Mouse (Mus musculus): Measurements from ENCODE around the gene Nipsnap2. TPM values are rescaled to one million over a fixed set of nuclear protein-coding genes. Genes with fewer than 3 reads are reported as not detected.

Gene Nipsnap2
- polyA plus RNA-seq, 1 experiment from 2014 or later: 74.3 TPM

- Histone ChIP-seq H3K36me3 (no peaks in the 10 kb centered on the region), H3K27ac (no peak overlapping the region), H3K27me3 (ENCODE audit: insufficient read depth, poor library complexity, severe bottlenecking) (no peaks in the 10 kb centered on the region), H3K9me3 (no peaks in the 10 kb centered on the region), H3K4me3 (no peak overlapping the region), H3K4me1 (replicated peaks) (peaks cover 43% of the 10 kb centered on the region)
- 84% methylated on average over 3 of the region's 3 CpGs for WGBS
- no peak for DNase-seq (ENCODE audit: low spot score)
Measured at GRCm38 (mm10) chr5:129726784-129727183, 1.9 kb downstream of the Nipsnap2 start.

DNA sequence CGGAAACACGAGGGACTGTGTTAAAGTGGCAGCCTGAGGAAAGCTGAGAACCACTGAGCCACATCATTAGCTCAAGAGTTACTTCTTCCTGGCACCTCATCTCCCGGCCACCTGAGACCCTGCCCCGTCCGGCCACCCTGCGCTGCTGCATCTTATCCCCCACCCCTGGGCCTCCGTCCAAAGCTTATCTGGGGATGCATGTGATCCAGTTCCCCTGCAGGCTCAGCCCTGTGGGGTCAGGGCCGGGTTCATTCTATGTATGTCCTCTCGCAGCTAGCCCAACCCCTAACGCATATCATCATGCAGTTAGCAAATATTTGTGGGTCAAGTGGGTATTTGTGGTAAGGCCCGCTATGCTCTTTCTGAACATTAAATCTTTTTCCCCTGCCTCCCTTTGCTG lies 4.4 kb downstream of the Nipsnap2 start:
- Histone ChIP-seq H3K27me3 (ENCODE audit: insufficient read depth, poor library complexity, severe bottlenecking) (no peaks in the 10 kb centered on the region), H3K4me3 (no peak overlapping the region), H3K36me3 (0 out of 2 replicates have a peak, but pooled peaks cover 2% of the 10 kb centered on the region), H3K27ac (no peak overlapping the region), H3K9me3 (no peaks in the 10 kb centered on the region), H3K4me1 (replicated peaks) (peaks cover 43% of the 10 kb centered on the region)
- WGBS: 77% methylated on average over 11 of the region's 11 CpGs
- no peak for DNase-seq (ENCODE audit: low spot score)

DNA sequence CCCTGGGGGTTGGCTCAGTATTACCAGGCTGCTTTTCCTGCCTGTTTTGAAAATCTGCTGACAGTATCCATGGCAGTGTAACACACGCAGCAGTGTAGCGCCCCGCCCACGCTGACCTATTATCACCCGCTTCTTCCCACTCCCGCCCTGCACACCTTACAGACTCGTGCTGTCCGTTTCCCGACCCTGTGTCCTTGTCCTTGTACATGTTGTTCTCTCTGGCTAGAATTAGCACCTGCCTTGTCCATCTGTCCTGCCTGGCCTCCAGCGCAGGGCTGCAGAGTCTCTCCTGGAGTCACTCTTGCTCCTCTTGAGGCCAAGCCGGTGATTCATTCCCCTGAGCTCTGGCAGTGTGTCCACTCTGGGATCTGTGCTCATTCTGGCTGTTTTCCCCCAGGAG lies 5.5 kb downstream of the Nipsnap2 start:
- 82% methylated on average over 11 of the region's 11 CpGs for WGBS
- DNase-seq (ENCODE audit: low spot score): no peak
- peak overlapping the region; percentile 46; the same call in 1 of the 2 replicates for H3K27ac ChIP-seq

GRCm38 (mm10) chr5:129731021-129731420 lies 6.2 kb downstream of the Nipsnap2 start:
- WGBS: 76% methylated on average over 5 of the region's 5 CpGs
- Histone ChIP-seq H3K27me3 (ENCODE audit: insufficient read depth, poor library complexity, severe bottlenecking) (no peaks in the 10 kb centered on the region), H3K36me3 (peaks cover 15% of the 10 kb centered on the region), H3K4me3 (no peak overlapping the region), H3K27ac (no peak overlapping the region), H3K4me1 (replicated peaks) (peaks cover 41% of the 10 kb centered on the region), H3K9me3 (no peaks in the 10 kb centered on the region)
- no peak for DNase-seq (ENCODE audit: low spot score)

More for the DNA sequence above, 5.5 kb downstream of the Nipsnap2 start:
- Histone ChIP-seq H3K27me3 (ENCODE audit: insufficient read depth, poor library complexity, severe bottlenecking) (no peaks in the 10 kb centered on the region), H3K4me3 (no peak overlapping the region), H3K36me3 (peaks cover 12% of the 10 kb centered on the region), H3K4me1 (replicated peaks) (peaks cover 40% of the 10 kb centered on the region), H3K9me3 (no peaks in the 10 kb centered on the region)

DNA sequence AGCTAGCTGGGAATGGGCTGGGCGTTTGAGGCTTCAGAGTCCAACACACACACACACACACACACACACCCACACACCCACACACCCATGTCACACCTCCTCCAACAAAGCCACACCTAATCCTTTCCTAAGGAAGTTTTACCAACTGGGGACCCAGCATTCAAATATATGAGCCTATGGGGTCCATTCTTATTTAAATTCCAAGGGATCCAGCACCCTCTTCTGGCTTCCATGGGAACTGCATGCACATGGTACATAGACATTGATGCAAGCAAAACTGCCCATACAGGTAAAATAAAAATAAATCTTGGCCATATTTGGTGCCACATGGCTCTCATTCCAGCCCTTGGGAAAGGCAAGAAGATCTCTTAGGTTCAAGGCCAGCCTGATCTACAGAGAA lies 16.1 kb downstream of the Nipsnap2 start:
- Histone ChIP-seq H3K27ac (no peak overlapping the region), H3K4me3 (no peak overlapping the region), H3K36me3 (peaks cover 44% of the 10 kb centered on the region), H3K9me3 (no peaks in the 10 kb centered on the region), H3K4me1 (replicated peaks) (no peaks in the 10 kb centered on the region), H3K27me3 (ENCODE audit: insufficient read depth, poor library complexity, severe bottlenecking) (no peaks in the 10 kb centered on the region)
- DNase-seq (ENCODE audit: low spot score): peak; percentile 35
- WGBS: 100% methylated on average over 1 of the region's 1 CpGs

DNA sequence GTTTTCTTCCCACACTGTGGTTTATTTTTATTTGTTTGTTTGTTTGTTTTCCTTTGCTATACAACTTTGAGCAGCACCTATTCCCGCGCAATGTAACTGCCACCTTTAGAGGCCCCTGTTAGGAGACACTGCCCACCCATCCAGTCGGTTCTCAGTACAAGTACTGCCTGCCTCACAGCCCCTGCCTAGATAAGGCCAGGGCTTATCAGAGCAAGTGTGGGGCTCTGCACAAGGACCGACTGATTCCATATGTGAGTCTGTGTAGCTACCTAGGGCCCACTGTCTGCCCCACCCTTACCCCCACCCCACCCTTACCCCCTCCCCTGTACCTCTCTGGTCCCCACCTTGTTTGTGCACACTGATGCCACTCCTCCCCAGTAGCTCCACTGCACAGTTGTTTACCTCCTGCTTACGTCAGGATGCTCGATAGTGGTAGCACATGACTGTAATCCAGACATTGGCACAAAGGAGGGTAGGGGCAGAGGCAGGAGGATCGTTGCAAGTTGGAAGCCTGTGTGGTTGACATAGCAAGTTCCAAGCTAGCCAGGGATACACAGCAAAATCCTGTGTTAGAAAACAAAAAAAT lies 18.1 kb downstream of the Nipsnap2 start:
- Histone ChIP-seq H3K36me3 (peaks cover 62% of the 10 kb centered on the region), H3K4me1 (replicated peaks) (no peaks in the 10 kb centered on the region), H3K4me3 (no peak overlapping the region), H3K27ac (no peak overlapping the region), H3K9me3 (no peaks in the 10 kb centered on the region), H3K27me3 (ENCODE audit: insufficient read depth, poor library complexity, severe bottlenecking) (no peaks in the 10 kb centered on the region)
- no peak for DNase-seq (ENCODE audit: low spot score)
- WGBS: 90% methylated on average over 7 of the region's 7 CpGs

DNA sequence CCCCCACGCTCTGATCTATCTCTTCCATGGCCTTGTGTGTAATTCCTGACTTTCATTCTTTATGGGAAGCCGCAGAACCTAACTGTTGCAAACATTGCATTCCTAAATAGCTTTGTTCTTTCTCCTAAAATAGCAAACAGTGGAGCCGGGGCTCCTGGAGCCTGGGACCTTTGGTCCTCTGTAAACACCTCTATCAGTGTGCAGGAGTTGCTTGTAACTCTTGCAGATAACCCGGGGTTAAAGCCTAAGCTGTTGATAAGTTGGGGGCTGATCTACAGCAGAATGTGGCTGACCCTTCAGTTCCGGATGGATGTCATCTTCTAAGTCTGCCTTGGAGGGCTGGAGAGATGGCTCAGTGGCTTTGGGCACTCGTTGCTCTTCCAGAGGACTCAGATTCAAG lies 19.2 kb downstream of the Nipsnap2 start:
- H3K4me3 ChIP-seq: no peak overlapping the region
- H3K27ac ChIP-seq: no peak overlapping the region
- WGBS: 78% methylated on average over 6 of the region's 6 CpGs
- H3K36me3 ChIP-seq: peaks cover 70% of the 10 kb centered on the region
- DNase-seq (ENCODE audit: low spot score): no peak
- no peaks in the 10 kb centered on the region for H3K27me3 ChIP-seq (ENCODE audit: insufficient read depth, poor library complexity, severe bottlenecking)
- H3K9me3 ChIP-seq: no peaks in the 10 kb centered on the region
- no peaks in the 10 kb centered on the region for H3K4me1 ChIP-seq (replicated peaks)

GRCm38 (mm10) chr5:129756886-129757285 lies 32.0 kb downstream of the Nipsnap2 start:
- no peaks in the 10 kb centered on the region for H3K27me3 ChIP-seq (ENCODE audit: insufficient read depth, poor library complexity, severe bottlenecking)
- no peaks in the 10 kb centered on the region for H3K9me3 ChIP-seq
- no peak overlapping the region for H3K4me3 ChIP-seq
- peaks cover 27% of the 10 kb centered on the region for H3K36me3 ChIP-seq
- H3K27ac ChIP-seq: no peak overlapping the region
- DNase-seq (ENCODE audit: low spot score): no peak
- H3K4me1 ChIP-seq (replicated peaks): 0 out of 2 replicates have a peak, but pooled peaks cover 2% of the 10 kb centered on the region
- WGBS: 94% methylated on average over 20 of the region's 20 CpGs

- H3K4me3 ChIP-seq: no peak overlapping the region
- H3K27ac ChIP-seq: no peak overlapping the region
- no peaks in the 10 kb centered on the region for H3K27me3 ChIP-seq (ENCODE audit: insufficient read depth, poor library complexity, severe bottlenecking)
- 91% methylated on average over 13 of the region's 13 CpGs for WGBS
- peaks cover 7% of the 10 kb centered on the region; the same call in 1 of the 2 replicates for H3K4me1 ChIP-seq (replicated peaks)
- peaks cover 17% of the 10 kb centered on the region for H3K36me3 ChIP-seq
- no peak for DNase-seq (ENCODE audit: low spot score)
- H3K9me3 ChIP-seq: no peaks in the 10 kb centered on the region
Measured at GRCm38 (mm10) chr5:129759929-129760480, 35.1 kb downstream of the Nipsnap2 start.

DNA sequence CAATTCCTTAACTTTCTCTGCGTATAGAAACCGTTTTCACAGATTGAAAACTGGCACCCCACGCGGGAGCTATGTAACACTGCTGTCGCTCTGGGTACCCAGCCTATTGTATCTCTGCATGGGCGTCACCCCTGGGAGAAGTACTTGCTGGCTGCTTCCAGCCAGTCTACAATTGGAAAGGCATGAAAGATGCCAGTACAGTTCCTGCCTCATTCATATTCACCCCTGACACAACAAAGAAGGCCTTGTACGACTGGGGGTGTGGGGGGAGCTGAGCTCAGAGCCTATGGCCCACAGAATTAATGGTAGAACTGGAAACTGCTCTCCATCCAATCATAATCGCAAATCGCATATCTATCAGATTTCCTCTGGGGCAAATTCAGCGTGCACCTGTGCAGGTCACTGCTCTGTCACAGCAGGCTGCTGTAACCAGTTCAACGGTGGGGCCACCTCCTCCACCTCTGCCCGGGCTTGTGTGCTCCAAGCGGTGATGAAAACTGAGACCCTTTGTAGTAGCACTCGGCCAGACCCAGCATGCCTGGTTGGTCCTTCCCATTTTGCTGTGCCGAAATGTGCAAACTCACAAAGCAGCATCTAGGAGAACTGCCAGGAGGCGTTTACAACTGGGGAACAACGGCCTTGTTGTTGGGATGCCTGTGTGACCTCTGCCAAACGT lies 37.1 kb downstream of the Nipsnap2 start:
- peaks cover 7% of the 10 kb centered on the region; the same call in 1 of the 2 replicates for H3K4me1 ChIP-seq (replicated peaks)
- WGBS: 71% methylated on average over 18 of the region's 18 CpGs
- peaks cover 17% of the 10 kb centered on the region for H3K36me3 ChIP-seq
- H3K27ac ChIP-seq: peak overlapping the region; percentile 24
- no peaks in the 10 kb centered on the region for H3K9me3 ChIP-seq
- H3K4me3 ChIP-seq: no peak overlapping the region
- DNase-seq (ENCODE audit: low spot score): peak; percentile 12
- no peaks in the 10 kb centered on the region for H3K27me3 ChIP-seq (ENCODE audit: insufficient read depth, poor library complexity, severe bottlenecking)

DNA sequence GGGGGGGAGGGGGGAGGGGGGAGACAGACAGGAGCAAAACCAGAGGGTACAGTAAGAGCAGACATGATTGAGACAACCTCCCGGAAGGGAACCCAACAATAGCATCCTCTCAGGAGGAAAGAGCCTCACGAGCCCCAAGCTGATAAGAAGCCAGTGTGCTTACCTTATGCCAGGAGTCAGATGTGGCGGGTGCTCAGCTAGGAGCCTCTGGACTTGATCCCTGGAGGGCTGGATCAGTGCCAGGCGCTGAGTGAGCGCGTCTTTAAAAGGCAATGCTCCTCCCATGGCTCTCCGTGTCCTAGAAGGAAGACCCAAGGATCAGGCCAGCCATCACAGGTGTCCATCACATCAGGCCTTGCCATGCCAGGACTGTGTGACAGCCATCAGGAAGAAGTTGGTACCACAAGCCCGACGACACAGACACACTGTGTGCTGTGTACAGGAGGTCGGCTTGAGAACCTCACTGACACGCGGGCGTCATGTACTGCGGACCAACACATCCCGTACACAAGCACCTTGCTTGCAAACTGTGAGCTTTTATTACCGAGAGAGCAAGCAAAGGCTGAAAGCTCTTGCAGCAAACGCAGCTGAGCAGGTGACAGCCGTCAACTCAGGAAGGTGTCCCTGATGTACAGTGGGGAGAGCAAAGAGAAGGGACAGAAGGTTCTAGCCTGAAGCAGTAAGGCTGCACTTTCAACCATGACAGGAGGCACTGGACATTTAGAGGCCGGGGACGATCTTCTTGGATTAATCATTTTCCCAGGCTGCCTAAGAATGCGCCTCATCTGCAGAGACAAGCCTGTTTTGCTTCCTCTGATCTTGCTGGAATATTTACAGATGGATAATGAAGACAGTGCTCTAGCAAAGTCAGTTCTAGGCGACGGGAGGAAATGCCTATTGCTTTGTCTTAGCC lies 45.8 kb downstream of the Nipsnap2 start:
- Histone ChIP-seq H3K36me3 (peaks cover 33% of the 10 kb centered on the region), H3K9me3 (no peaks in the 10 kb centered on the region), H3K27ac (no peak overlapping the region), H3K27me3 (ENCODE audit: insufficient read depth, poor library complexity, severe bottlenecking) (no peaks in the 10 kb centered on the region), H3K4me1 (replicated peaks) (no peaks in the 10 kb centered on the region), H3K4me3 (no peak overlapping the region)
- DNase-seq (ENCODE audit: low spot score): no peak
- 90% methylated on average over 23 of the region's 23 CpGs for WGBS

DNA sequence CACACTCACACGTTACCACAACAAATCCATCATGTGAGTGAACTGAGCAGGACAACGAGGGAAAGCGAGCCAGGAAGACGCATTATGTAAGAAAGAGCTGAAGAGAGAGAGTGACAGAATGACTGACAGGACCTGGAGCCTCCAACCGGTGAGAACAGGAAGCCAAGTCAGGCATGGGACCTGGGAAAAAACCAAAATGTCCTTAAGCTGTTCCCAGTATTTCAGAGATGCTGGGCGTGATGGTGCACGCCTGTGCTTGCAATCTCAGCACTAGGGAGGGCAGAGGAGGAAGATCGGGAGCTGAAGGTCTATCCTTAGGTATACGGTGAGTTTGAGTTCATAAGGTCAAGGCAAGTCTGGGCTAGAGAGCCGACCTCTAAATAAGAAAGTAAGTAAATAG lies 47.6 kb downstream of the Nipsnap2 start:
- Histone ChIP-seq H3K27me3 (ENCODE audit: insufficient read depth, poor library complexity, severe bottlenecking) (no peaks in the 10 kb centered on the region), H3K4me3 (no peak overlapping the region), H3K4me1 (replicated peaks) (no peaks in the 10 kb centered on the region), H3K9me3 (no peaks in the 10 kb centered on the region), H3K27ac (no peak overlapping the region), H3K36me3 (peaks cover 26% of the 10 kb centered on the region)
- 89% methylated on average over 10 of the region's 10 CpGs for WGBS
- no peak for DNase-seq (ENCODE audit: low spot score)
